Mouse (Mus musculus) testis, adult 2 months (tissue): ENCODE data around the gene Pon1.

Source experiments
- CTCF ChIP-seq: fragments of 200-500 bp; IDR thresholded peaks from 2 replicates; pipeline ENCODE4 v1.5.1; 2012; ENCODE audit warnings: low read depth, mild to moderate bottlenecking, inconsistent platforms, low read length, moderate library complexity; ENCODE audit not compliant: control insufficient read depth, insufficient read depth, insufficient replicate concordance
- POLR2A ChIP-seq: fragments of 200-500 bp; IDR thresholded peaks from 2 replicates; pipeline ENCODE4 v1.6.1; 2012; ENCODE audit warnings: low read depth, mild to moderate bottlenecking, inconsistent platforms, low read length, moderate library complexity; ENCODE audit not compliant: control insufficient read depth

DNA sequence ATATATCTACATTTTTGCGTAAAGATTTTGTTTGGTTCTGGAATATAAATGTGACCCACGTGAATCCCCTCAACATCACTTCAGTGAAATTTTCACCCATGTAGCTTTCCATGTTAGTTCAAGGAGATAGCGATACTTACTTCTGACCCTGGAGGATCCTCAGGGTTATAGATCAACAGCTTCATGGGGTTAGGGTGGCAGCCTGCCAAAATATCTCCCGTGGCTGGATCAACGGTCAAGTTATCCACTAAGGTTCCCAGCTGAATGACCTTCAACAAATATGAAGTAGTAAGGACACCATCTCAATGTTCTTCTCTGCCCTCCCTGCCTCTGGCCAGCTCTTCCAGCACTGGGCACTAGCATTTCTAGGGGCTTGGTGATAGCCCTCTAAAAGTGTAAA lies 36.5 kb upstream of the Pon1 start:
- TF ChIP-seq CTCF (no peak), POLR2A (no peak)
